Mouse (Mus musculus): ENCODE data around the gene Gm20721.

Gm20721 gene

DNA sequence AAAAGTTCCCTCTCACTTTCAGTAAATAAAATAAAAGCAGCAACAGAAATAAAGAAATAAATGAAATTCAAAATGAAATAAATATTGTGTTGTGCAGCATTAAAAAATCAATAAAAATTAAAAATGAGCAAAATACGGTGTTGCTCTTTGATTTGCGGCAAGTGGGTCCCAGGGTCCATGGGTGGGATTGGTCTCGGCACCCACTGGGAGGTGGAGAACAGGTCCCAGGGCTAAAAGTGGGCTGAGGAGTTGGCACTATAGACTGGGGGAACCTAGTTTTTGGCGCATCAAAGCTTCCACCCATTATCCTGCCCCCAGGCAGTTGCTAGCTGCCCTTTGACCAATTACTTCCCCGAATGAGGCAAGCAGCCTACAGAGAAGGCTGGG, at the start of gene Gm20721:
Gene Gm20721, minus strand, starts transcription at position 101 of the 387 bp plus-strand sequence.
- in situ Hi-C loops (cut with MboI) = loop anchor here (25.0 kb wide), 1 partner anchor 116 kb away; the partner anchor contains the start of genes Atp5e, Prelid3b and Tubb1

DNA sequence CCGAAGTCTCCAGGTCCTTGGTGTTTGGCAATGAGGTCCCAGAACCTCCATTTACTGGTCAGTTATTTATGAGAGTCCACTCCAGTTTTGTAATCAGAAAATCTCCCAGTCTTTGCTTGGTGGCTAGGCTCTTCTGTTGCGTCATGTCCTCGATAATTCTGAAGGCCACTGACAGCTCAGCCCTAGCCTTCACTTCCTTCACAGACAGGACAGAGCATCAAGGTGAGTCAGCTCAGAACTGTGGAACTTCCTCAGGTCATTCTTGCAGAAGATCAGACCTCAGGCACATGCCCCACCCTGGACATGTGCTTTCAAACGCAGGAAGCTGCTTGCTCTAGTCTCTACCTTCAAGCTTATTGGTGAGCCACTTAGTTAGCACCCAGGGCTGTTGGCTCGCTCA, 46.9 kb upstream of the Gm20721 start:
- in situ Hi-C loops (cut with MboI) = no loop called here

DNA sequence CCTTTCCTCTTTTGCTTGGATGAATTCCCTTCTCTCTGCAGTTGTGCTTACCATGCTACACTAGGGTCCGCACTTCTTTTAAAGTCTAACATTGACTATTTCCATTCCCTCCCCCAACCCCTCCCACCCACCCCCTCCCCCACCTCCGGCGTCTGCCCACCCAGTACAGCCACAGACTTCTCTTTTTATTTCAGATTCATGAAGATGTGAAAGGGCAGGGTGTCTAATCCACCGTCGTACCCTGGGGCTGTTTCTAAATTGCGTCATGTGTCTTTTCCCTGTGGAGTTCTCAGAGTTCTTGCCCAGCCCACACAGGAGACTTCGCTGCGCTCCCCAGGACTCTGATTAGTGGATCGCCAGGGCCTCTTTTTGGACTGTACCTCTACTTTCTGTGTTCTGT, 46.0 kb upstream of the Gm20721 start:
- in situ Hi-C loops (cut with MboI) = no loop called here

DNA sequence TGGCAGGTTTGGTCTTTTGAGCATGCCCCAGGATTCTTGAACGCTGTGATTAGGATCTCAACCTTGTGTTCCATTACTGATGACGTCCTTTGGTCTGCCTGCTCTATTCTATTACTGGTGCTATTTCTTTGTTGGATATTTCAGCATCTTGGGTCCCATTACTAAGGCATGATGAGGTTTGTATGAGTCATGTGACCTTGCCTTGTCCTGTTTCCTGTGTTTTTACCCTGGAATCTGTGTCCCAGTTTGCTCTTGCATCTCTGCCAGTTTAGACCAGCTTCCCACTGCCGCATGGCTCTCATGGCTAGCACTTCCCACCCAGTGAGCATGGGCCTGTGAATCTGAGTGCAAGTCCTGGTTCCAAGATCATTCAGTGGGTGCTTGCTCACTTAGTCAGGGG, 45.4 kb upstream of the Gm20721 start:
- in situ Hi-C loops (cut with MboI) = no loop called here

DNA sequence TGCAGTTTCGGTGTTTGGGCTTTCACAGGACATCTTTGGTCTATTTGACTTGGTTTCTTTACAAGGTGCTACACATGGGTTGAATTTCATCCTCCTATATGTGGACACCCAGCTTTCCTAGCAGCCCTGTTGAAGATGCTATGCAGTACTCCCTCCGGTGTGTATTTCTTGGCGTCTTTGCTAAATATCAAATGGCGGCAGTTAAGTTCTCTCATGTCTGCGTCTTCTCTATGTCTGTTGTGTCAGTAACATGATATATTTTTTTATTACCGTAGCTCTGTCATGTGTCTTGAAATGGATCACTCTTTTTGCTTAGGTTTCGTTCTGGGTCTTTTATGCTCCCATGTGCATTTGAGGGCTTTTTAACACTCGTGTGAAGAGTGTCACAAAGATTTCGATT, 34.5 kb upstream of the Gm20721 start:
- in situ Hi-C loops (cut with MboI) = no loop called here

DNA sequence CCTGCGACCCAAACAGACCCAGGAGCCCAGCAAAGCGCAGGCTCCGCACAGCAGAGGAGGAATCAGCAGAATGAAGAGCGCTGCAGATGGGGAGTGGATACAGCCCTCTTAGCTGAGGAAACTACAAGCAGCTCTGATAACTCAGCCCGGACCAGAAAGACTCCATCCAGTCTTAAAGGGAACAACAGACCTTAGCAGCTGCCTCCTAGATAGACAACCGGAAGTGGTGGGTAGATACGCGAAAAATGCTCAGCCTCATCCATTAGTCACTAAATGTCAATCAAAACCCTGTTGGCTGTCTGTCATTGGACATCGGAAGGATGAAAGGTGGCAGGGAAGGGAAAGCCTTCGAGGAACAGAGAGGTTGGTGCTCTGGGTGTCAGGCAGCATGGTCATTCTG, 20.1 kb upstream of the Gm20721 start:
- in situ Hi-C loops (cut with MboI) = no loop called here

DNA sequence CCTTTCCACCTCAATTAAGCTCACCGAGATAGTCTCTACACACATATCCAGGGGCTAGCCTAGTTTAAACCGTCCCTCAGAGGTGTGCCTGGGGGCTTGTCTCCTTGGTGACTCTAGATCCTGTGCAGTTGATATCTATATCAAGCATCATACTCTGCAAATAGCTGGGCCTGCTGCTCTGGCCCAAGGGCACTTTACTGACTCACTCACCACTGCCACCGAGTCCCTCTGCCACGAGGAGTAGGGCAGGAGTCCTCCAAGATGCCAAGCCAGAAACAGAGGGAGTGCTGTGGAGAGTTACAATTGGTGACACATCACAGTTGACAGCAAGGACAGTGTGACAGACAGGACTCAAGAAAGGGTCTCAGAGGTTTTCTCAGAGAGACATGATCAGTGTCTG, 13.1 kb upstream of the Gm20721 start:
- in situ Hi-C loops (cut with MboI) = no loop called here

DNA sequence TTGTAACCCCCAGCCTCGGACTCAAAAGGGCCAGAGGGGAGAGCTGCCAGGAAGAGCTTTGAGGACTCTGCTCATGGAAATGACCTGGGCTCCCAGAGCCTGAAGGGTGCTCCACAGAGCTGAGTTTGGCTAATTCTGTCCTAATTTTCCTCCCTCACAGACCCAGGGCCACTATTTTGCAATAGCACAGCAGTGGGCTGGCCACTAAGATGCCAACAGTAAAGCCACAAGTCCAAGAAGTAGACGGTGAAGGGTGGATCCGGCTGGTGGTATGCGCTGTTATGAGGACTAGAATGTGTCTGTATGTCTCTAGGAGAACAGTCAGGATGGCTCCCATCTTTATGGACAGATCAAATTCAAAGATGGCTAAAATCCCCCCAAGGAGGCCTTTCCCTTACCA, 12.0 kb upstream of the Gm20721 start:
- in situ Hi-C loops (cut with MboI) = no loop called here

DNA sequence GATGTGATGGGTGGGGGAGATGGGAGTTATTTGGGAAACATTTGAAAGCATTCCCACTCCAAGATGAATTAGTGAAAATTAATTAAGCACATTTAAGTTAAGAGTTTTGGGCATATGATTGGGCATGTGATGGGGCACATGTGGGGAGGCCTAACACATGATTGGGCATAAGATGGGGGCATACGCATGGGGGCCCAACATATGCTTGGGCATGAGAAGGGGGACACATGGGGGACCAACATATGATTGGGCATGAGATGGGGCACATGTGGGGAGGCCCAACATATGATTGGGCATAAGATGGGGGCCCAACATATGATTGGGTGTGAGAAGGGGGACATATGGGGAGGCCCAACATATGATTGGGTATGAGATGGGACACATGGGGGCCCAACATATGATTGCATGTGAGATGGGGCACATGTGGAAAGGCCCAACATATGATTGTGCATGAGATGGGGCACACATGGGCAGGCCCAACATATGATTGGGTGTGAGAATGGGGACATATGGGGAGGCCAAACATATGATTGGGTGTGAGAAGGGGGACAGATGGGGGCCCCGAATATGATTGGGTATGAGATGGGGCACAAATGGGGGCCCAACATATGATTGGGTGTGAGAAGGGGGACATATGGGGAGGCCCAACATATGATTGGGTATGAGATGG, 622 bp upstream of the Gm20721 start:
- in situ Hi-C loops (cut with MboI) = loop anchor here (25.0 kb wide), 1 partner anchor 115 kb away; the partner anchor contains the start of genes Atp5e, Prelid3b and Tubb1

DNA sequence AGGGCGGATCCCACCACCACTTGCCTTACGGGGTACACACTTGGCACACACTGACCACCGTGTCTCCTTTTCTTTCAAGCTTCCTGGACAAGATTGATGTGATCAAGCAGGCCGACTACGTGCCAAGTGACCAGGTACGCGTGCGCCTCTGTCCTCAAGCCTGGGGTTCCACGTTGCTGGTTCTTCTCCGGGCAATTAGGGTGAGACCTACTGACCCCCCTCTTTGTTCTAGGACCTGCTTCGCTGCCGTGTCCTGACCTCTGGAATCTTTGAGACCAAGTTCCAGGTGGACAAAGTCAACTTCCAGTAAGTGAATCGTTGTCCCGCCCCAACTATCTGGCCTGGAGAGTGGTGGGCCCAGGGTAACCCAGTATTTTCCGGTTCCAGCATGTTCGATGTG, 1.5 kb downstream of the Gm20721 start:
- in situ Hi-C loops (cut with MboI) = loop anchor here (25.0 kb wide), 1 partner anchor 117 kb away; the partner anchor contains the start of genes Atp5e, Prelid3b and Tubb1

DNA sequence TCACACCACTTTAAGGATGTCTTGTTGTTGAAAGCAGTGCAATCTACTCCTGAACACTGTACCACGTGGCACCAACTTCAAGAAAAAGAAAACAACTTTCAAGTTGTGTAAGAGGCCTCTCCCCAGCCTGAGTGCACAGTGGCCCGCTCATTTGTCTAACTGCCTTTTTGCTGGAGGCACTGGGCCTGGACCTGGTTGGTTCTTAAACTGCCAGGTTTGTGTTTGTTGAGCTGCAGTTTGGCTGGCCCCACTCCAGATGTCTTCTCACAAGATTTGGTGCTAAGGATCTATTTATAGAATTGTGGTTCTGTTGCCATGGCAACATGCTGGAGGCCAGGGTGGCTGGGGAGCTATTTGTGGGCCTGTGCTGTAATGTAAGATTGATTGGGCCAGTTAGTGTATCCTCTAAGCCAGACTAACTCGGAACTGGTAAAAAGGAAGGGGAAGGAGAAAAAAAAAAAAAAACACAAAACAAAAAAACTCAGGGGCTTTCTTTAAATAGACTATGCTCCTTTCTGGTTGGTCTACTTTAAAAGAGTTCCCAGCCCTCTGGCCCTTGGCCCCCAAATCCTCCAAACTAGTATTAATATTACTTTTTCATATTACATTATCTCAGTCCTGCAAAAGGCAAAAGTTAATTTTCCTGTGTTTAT, 2.4 kb downstream of the Gm20721 start:
- in situ Hi-C loops (cut with MboI) = loop anchor here (25.0 kb wide), 1 partner anchor 118 kb away; the partner anchor contains the start of genes Atp5e, Prelid3b and Tubb1

DNA sequence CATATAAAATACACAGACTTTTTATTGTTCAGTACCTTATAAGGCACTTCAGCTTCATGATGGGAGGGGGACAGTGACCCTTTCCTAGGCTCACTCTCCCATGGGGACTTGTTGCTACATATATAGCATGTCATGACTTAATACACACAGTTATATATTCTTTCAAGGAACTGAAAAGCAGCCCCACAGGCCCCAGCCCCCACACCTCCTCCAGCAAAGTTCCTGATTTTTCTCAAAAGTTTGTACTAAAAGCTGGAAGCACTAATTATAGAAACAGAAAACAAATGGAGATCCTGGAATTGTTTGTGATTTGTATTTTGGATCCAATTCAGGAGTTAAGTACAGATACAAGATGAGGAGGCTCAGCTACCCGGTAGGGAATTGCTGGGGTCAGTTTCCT, 2.9 kb downstream of the Gm20721 start:
- in situ Hi-C loops (cut with MboI) = loop anchor here (25.0 kb wide), 1 partner anchor 119 kb away; the partner anchor contains the start of genes Atp5e, Prelid3b and Tubb1

DNA sequence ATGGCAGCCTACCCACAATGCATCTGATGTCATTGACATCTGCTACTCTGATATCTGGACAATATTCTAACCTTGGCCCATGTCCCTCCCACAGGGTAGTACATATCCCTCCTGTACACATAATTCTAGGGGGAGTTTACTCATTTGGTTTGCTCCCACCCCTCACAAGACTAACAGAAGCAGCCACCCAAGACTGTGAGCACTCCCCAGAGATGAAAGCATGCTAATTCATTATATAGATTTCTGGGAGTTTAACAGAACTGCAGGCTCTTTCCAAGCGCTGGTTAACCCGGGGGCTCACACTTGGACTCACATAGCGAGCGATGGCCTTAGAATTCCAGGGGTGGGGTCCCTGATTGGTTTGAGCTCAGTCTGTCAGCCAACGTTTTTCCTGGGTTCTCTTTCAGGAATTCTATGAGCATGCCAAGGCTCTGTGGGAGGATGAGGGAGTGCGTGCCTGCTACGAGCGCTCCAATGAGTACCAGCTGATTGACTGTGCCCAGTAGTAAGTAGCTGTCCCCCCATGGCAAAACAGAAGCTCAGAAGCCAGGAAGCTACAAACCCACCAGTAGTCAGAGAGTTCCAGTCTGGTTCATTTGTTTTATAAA, 3.6 kb downstream of the Gm20721 start:
- in situ Hi-C loops (cut with MboI) = loop anchor here (25.0 kb wide), 1 partner anchor 119 kb away; the partner anchor contains the start of genes Atp5e, Prelid3b and Tubb1

DNA sequence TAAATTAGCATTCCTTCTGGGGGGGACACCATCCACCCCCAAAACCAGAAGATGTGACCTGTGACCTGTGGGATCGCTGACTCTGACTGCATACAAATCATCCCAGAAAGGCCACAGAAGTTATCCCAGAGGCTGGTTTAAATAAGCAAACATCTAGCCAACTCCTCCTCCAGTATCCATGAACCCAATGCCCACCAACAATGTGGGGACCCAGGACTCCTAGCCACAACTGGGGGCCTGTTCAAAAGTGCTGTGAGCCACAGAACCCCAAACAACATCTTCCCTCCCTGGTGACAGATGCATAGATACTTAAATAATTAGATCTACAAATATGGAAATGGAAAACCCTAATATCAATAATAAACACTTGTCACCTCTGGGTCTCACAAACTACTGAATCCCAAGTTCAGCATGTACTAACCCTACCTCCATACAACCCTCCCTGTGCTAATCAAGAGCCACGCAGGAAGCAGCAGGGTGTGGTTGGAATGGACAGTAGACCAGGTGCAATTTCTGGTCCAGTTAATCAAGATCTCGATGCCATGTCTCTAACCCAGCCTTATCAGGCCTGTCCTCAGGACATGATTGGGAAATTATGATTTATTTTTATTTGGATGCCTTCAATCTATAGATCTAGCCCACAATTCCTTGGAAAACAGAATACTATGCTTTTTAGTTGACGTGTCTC, 5.5 kb downstream of the Gm20721 start:
- in situ Hi-C loops (cut with MboI) = loop anchor here (25.0 kb wide), 1 partner anchor 121 kb away; the partner anchor contains the start of genes Atp5e, Prelid3b and Tubb1

DNA sequence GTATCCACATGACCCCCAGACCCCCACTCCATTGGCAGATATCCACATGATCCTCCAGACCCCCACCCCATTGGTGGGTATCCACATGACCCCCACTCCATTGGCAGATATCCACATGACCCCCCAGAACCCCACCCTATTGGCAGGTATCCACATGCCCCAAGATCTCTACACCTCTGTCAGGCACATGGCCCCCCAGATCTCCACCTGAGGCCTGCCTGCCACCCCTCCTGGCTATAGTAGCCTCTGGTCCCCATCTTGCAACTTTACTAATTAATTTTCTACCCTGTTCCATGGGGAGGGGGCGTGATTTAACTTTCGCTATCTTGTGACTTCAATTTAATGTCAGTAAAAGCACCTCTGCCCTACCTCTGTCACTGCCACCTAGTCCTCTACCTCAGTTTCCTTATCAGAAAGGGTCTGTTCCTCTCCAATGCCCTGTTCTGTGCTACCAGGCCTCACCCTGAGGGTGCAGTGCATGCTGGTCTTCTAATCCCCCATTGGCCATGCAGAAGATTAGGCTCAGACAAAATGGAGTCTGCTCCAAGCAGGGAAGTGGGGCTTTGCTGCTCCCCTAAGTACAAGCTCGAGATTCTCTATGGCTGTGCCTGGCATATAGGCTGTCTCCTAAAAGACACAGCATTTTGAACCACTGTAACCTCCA, 6.2 kb downstream of the Gm20721 start:
- in situ Hi-C loops (cut with MboI) = loop anchor here (25.0 kb wide), 1 partner anchor 122 kb away; the partner anchor contains the start of genes Atp5e, Prelid3b and Tubb1

DNA sequence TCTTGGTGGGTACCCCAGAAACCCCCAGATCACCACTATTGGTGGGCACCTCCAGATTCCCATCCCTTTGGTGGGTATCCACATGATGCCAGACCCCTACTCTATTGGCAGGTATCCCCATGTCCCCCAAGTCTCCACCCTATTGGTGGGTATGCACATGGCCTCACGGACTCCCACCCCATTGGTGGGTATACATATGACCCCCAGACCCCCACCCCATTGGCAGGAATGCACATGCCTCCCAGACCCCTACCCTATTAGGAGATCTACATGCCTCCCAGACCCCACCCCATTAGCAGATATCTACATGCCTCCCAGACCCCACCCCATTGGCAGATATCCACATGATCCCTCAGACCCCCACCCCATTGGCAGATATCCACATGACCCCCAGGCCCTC, 6.8 kb downstream of the Gm20721 start:
- in situ Hi-C loops (cut with MboI) = loop anchor here (25.0 kb wide), 1 partner anchor 123 kb away; the partner anchor contains the start of genes Atp5e, Prelid3b and Tubb1

DNA sequence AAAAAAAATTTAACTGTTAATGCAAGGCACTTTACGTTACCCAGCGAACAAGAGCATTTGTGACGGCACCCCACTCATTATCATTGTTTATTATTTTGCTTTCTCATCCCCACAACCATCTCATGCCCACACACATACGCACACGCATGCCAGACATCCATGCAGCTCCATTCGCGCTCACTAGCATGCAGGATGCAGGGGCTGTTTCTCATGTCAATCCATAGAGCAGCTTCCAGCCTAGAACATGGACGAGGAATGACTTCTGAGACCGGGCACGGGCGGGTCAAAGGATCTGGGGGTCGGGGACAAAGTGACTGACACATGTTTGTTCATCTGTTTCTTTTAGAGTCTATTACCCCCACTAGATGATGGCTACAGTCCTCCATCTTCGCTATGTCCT, 9.2 kb downstream of the Gm20721 start:
- in situ Hi-C loops (cut with MboI) = loop anchor here (25.0 kb wide), 1 partner anchor 125 kb away; the partner anchor contains the start of genes Atp5e, Prelid3b and Tubb1

DNA sequence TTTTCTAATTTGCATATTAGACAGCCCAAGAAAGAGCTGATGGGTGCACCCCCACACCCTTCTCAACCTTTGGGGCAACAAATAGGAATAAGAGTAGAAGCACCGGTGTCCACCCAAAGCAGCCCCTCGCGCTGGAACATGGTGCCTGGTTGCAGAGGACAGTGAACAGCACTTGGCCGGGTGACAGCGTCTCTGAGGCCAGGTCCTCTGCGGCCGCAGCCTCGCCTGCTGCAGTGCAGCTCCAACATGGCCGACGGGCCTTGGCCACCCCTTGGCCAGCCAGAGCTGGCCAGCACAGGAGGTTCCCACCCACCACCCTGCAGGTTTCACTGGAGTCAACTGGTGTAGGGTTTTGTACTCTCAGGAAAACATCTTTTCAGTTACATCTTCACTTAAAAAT, 12.1 kb downstream of the Gm20721 start:
- in situ Hi-C loops (cut with MboI) = loop anchor here (25.0 kb wide), 1 partner anchor 128 kb away; the partner anchor contains the start of genes Atp5e, Prelid3b and Tubb1

DNA sequence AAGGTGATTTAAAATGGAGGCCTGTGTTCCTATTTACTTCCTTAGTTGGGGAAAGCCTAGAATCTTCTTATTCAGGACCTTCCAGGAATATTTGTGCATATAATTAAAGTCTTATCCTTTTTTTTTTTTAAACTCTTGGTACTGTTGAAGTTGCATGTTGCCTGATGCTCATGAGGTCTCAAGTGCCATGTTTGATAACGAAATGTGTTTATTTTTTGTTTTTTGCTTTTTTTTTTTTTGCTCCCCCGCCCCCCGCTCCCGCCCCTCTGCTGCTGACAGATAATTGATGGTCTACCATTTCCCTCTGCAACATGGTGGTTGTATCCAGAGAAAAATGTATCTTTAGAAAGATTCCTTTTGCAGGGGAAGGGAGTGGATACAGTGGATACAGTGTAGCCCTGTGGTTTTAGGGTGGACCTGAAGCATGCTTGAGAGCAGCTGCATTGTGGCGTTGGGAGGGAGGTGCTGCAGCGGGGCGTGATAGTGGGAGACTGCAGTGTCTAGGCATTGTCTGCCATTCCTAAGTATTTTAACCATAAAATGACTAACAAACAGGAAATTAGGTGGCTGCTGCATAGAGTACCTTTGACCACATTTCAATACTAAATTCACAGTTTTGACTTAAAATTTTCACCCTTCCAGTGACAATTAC, 13.1 kb downstream of the Gm20721 start:
- in situ Hi-C loops (cut with MboI) = loop anchor here (25.0 kb wide), 1 partner anchor 129 kb away; the partner anchor contains the start of genes Atp5e, Prelid3b and Tubb1
